Mouse (Mus musculus) ES-Bruce4 (cell line): ENCODE data around the gene Il27.

Experiments used
- EP300 ChIP-seq: IDR thresholded peaks from 2 replicates; pipeline ENCODE4 v1.6.1; 2011; ENCODE audit warnings: low read depth, low read length; ENCODE audit not compliant: insufficient read depth
- POLR2A ChIP-seq: IDR thresholded peaks from one replicate; pipeline ENCODE4 v1.8.1; 2011; ENCODE audit warnings: low read length; ENCODE audit not compliant: insufficient read depth

DNA sequence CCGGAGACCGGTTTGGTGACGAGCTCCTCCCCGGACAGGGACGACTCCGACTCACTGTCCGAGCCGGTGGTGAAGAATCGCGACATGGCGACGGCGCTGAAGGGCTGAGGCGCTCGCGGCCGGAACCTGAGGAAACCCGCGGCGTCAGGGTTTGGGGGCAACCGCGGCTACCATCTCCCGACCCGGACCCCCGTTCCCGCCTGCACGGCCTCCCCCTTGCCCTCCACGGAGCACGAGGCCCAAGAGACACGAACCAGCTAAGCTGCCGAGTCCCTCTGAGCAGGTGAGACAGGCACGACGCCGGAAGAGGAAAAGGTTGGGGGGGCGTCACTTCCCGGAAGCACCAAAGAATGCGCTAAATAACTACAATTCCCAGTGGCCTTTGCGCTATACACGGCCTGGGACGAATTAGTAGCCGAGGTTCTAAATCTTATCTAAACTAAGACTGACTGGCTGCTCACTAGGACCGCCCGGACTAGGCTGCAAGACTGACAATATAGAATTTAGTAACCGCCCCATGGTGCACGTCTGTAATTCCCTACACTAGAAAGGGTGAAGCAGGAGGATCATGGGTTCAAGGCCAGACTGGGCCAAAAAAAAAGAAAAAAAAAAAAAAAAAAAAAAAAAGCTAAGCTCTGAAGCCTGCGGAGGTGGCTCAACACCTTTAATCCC lies 28.5 kb downstream of the Il27 start, which contains the start of gene Eif3c:
- no peak for TF ChIP-seq EP300
- peak; percentile 80 for TF ChIP-seq POLR2A
